Mouse (Mus musculus): ENCODE data around the gene Hecw2.

- TF ChIP-seq CTCF (IDR thresholded peaks at IDR 0.05; ENCODE audit: low read depth) (no peak), EP300 (IDR thresholded peaks at IDR 0.05; ENCODE audit: low read depth) (no peak)
Observed at GRCm38 (mm10) chr1:54145106-54145505, 49.9 kb downstream of the Hecw2 start.

Data from liver, embryonic 14.5 days (tissue).